Mouse (Mus musculus): ENCODE results near the gene Mgmt.

- TF ChIP-seq CTCF (IDR thresholded peaks at IDR 0.05; ENCODE audit: extremely low read depth, insufficient read length, insufficient replicate concordance, low read depth, low read length) = no peak
- no peak for TF ChIP-seq POLR2A (IDR thresholded peaks at IDR 0.05; ENCODE audit: low read depth, low read length)
Measured at GRCm38 (mm10) chr7:137001783-137002182, 107.4 kb downstream of the Mgmt start.
